Mouse (Mus musculus) left cerebral cortex, adult 18-20 months (tissue): ENCODE measurements around the gene Cxcl9. TPM values are rescaled to one million over a fixed set of nuclear protein-coding genes. Genes with fewer than 3 reads are reported as not detected.

ENCODE experiments used
- DNase-seq, 2 experiments: peaks; one replicate each; pipeline ENCODE4 v3.0.0; 2021 to 2022; ENCODE audit warnings: low spot score in 2 of 2, mixed read lengths in 1 of 2
- total RNA-seq, 2 experiments: library from RNA; stranded (reverse); gene quantifications; 2 replicates each; pipeline ENCODE4 v1.2.3; 2021

The Cxcl9 gene
- total RNA-seq, 2 experiments from 2014 or later: not detected

DNA sequence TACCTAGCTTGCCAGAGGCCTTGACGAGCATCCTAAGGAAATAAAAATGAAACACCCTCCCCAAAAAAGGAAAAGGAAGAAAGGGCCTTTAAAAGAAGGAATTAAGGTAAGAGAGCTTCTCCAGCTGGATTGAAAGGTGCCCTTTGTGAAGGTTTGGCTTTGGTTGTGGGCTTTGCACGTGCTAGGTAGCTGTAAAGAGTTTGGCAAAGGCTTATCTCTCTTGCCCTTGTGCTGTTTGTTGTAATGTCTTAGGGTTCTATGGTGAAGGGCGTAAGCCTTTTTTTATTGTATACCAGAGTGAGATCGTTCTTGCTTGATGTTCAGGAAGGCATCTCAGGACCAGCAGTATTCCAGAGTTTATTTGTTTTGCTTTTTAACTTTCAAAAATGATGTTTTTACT, 12.7 kb upstream of the Cxcl9 start:
- no peak for DNase-seq

DNA sequence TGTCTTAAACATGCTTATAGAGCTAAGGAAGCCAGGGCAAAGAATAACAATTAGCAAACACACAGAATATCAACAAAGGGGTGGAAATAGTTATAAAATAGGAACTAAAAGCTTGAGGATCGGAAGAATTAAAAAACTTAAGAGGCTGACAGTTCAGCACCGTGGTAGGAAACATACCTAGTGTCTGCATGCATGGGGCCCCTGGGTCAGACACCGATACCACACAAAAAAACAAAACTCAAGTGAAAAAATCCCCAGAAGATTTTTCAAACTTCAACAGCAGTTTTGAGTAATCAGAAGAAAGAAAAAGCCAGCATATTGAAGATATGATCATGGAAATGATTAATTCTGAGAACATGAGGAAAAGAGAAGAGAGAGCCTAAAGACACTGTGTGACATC, 8.9 kb upstream of the Cxcl9 start:
- DNase-seq: no peak

GRCm38 (mm10) chr5:92332359-92332840, 4.5 kb upstream of the Cxcl9 start:
- peak in 1 of 2 experiments; percentile 2 for DNase-seq

DNA sequence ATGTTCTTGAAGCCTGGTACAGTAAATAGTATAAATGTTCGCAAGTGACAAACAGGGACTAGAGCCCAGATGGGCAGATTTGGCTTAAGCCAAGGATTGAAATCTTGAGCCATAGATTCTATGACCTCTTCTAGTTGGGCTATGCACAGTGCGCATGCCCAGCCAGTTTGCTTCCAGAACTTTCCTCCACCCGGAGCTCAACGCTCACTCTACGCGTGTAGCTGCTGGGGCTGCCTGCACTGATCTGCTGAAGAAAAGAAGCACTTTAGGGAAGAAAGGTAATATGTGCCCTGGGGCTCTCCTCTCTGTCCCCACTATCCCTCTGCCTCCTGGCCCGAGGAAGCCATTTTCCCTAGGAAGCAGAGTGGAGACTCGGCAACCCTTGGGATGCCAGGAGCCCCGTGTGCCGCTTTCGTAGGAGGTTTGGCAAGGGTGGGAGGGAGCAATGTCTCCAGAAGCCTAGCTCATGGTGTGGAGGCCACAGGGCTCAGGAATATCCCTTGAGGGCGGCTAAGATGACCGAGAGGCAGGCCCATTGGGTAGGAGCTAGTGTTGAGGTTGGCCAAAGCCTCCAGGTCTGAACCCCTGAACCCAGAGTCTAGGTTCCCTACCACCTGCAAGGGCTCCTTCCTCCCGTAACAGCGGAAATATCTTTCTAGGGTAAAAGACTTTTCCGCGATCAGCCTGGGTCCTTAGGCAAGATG, 3.9 kb upstream of the Cxcl9 start, which contains the start of gene Art3:
TSS of gene Art3 (plus strand) at position 193 of the 704 bp plus-strand sequence.
- no peak for DNase-seq

GRCm38 (mm10) chr5:92331122-92331521, 3.2 kb upstream of the Cxcl9 start:
- no peak for DNase-seq

GRCm38 (mm10) chr5:92327367-92327766, 512 bp downstream of the Cxcl9 start:
- no peak for DNase-seq

DNA sequence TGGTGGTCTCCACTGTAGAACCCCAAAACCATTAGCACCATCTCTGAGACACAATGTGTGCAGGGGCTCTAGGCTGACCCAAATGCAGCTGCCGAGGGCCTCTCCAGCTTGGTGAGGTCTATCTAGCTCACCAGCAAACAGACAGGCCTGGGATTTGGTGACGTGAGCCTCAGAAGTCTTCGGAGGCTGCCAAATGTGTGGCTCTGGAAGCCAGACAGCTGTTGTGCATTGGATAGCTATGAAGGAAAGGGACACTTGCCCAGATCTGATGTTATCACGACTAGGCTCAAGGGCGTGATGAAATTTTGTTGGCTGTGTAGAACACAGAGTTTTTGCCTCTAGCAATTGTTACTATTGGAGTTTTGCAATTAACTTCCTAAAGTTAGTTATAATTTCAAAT, 4.6 kb downstream of the Cxcl9 start:
- DNase-seq: no peak

DNA sequence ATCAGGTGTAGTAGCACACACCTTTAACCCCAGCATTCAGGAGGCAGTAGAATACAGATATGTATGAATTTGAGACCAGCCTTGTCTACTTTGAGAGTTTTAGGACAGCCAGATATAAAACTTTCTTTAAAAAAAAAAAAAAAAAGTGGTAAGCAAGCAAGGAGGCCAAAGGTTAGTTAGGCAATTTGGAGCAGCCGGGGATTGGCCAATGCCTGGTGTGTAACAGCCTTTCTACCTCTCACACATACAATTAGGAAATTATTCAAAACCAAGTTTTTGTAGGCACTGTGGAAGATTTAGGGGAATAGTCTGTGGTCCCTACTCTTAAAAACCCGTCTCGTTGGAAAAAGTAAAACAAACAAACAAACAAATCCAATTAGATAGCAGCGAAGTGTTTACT, 5.3 kb downstream of the Cxcl9 start:
- DNase-seq: no peak

DNA sequence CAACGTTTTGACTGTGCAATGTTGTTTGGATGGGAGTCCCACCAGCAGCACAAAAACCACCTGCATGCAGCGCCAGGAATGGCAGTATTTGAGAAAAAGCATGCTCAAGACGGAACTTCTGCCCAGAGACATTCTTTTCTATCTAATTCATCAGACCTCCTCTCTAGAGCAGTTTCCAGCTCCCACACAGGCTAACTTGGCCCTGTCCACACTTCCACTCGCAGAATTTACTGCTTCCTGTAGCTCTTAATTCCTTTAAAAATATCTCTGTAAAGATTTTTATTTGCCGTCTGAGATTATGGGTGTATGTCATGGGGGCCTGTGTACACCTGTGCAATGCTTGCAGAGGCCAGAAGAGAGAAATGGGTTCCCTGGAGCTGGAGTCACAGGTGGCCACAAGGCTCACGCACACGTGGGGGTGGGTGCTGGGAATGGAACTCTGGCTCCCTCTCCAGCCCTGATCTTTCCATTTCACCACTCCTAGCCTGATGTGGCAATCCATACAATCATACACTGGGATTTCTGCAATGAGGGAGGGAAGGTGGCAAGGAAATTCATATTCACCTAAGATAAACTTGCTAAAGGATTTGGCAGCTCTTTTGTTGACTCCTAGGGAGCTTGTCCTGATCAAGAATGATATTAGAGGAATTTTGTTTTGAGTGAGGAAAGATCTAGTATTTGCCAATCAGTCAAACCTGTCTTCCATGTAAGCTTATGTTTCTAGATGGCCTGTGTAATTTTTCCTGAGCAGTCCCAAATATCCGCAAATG, 6.1 kb downstream of the Cxcl9 start:
- DNase-seq: no peak

- DNase-seq: no peak
Observed at GRCm38 (mm10) chr5:92318596-92318995, 9.3 kb downstream of the Cxcl9 start.

- DNase-seq: no peak
Observed at GRCm38 (mm10) chr5:92318119-92318518, 9.8 kb downstream of the Cxcl9 start.

DNA sequence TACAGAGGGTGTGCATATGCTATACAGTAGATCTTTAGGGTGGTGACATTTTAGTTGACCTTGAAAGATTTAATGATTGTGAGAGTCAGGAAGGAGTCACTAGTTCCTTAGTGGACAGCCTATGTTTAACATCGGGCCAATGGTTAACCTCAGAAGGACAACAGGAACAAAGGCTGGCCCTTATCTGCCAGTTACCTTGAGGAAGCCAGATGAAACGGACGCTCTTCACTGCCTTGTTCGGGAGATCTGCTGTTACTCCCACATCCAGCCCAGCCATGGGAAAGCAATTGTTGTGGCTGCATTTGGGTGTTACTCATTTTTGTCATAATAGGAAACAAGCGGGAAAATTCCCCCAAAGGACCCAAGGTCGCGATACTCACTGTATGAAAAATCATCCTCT, 14.1 kb downstream of the Cxcl9 start:
- no peak for DNase-seq

- DNase-seq: peak; percentile 82 to 94
Observed at GRCm38 (mm10) chr5:92312046-92312715, 15.7 kb downstream of the Cxcl9 start.

DNA sequence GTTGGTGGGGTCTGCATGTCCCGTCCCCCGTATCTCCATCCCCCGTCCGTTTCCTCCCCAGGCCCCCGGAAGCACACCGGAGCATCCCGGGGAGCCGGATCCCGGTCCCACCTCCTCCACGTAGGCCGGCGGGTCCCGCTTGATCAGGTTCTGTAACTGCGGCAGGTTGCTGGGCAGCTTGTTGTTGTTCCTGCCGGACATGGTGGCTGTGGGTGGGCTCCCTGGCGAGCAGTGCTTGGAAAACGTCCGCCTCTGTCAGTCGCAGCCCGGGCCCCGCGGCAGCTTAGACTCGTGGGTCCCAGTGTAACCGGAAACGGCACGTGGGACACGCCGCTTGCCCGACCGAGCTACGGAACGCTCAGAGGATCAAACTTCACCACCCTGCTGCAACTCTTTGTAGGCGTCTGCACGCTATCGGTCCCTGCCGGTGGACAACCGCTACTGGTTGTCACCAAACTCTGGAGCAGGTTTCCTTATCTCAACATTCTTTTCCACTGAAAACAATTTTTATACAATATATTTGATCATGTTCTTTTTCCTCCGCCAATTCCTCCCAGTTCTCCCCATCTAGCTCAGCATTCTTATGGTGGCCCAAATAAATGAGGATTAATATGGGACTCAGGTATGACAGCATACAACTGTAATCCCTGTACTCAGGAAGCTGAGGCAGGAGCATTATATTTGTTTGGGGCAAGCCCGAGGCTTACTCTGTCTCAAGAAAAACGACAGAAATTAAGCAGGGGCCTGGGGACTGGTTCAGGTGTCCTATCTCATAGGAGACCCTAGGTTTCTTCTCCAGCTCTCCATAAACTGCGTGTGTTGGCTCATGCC, 18.0 kb downstream of the Cxcl9 start, which contains the start of gene Sdad1:
TSS of gene Sdad1 (minus strand) at position 799 of the 831 bp plus-strand sequence.
- peak; percentile 96 for DNase-seq

DNA sequence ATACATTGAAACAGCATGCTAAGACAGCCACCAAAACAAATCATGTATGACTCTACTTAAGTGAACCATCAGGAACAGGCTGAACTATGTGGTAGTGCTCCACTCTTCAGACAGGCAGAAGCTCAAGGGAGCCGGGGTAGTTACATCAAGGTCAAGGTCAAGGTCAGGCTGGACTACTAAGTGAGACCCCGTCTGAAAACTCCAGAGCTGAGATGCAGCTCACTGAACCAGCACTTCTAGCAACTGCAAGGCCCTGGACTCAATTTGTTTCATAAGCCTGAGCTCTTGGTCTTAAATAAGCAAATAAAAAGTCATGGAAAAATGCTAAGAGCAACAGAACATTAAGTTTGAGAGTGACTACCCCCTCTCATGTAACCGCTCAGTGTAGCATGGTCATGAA, 23.6 kb downstream of the Cxcl9 start:
- DNase-seq: no peak

DNA sequence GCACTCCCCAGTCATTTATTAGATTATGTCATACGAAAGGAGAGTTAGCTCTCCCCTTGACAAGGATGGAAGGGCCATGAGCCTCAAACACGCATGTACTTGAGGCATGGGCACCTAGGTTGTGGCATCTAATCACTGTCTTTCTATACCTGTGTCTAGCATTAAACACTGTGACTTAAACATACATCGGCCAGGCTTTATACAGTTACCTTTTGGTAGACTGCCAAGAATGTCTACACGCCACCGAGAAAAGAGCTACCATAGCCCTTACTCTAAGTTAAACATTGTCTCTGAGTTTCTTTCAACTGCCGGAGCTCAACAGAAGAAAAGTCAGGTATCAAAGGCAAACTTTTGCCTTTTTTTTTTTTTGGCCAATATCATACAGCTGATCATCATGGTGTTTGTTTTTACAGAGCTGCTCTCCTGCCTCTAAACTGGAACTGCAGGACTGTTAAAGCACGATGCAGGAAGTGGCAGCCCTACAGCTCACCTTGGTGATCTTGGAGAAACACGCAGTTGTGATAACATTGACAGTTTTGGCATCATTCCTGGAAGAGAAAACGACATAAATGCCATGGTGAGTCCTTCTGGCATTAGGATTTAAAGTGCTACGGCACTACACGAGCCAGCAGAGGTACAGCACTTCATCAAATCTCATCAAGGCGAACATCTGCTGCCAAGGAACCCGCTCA, 25.6 kb downstream of the Cxcl9 start:
- no peak for DNase-seq

GRCm38 (mm10) chr5:92294525-92294924, 33.4 kb downstream of the Cxcl9 start:
- DNase-seq: no peak

GRCm38 (mm10) chr5:92291652-92292414, 36.0 kb downstream of the Cxcl9 start:
- DNase-seq: no peak

GRCm38 (mm10) chr5:92287840-92288239, 40.0 kb downstream of the Cxcl9 start:
- DNase-seq: no peak

DNA sequence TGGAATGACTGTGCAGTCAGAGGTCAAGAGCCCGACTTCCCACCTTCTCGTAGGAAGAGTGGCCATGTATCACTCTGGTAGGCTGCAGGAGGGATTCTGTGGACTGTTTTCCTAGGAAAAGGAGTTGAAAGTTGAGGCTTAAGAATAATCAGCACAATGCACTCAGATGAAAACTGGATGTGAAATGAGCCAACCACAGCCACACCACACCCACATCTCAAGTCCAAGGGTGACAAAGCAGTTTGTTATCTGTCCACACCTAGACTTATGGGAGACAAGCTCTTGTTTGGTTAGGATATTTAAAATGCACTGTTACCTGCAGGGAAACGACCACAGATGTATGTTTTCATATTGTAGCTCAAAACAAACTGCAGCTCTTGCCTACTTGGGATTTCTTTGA, 44.8 kb downstream of the Cxcl9 start:
- DNase-seq: no peak
